Mouse (Mus musculus): ENCODE data around the gene Snorc. TPM values are rescaled to one million over a fixed set of nuclear protein-coding genes. Genes with fewer than 3 reads are reported as not detected.
"Not testable (repeated sequence)": the region's sequence is repeated elsewhere in the genome, so short reads cannot be mapped to it uniquely, and the experiment has no call there.

The Snorc gene
- 0.99 and 5.5 TPM in 2 replicates for polyA plus RNA-seq (2016; fragmentation: Nextera tagmentation; extraction: Ambion mirVana)

DNA sequence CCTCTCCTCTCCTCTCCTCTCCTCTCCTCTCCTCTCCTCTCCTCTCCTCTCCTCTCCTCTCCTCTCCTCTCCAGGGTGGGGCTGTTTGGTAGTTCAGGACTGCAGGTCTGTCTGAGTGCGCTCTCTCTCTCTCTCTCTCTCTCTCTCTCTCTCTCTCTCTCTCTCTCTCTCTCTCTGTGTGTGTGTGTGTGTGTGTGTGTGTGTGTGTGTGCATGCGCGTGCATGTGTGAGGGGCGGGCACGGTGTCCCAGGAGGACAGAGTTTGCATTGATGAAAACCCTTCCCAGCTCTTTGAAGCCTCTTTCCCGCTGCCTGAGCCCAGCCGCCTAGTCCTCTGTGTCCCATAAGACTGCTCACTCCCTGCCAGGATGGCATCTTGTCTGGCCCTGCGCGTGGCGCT is at the start of gene Snorc:
Gene Snorc, plus strand, starts transcription at position 301 of the 400 bp plus-strand sequence.
- not testable (repeated sequence) for H3K27ac ChIP-seq; H3K9ac ChIP-seq (replicated peaks); H3K4me1 ChIP-seq (replicated peaks); H3K9me3 ChIP-seq; H3K36me3 ChIP-seq; H3K4me2 ChIP-seq; H3K4me3 ChIP-seq (replicated peaks); ATAC-seq (ENCODE audit: insufficient number of reproducible peaks, insufficient read depth, low FRiP score, low TSS enrichment, low read depth)
- 45% methylated on average over 9 of the region's 10 CpGs for WGBS
- H3K27me3 ChIP-seq: peaks cover 19% of the 10 kb centered on the region

DNA sequence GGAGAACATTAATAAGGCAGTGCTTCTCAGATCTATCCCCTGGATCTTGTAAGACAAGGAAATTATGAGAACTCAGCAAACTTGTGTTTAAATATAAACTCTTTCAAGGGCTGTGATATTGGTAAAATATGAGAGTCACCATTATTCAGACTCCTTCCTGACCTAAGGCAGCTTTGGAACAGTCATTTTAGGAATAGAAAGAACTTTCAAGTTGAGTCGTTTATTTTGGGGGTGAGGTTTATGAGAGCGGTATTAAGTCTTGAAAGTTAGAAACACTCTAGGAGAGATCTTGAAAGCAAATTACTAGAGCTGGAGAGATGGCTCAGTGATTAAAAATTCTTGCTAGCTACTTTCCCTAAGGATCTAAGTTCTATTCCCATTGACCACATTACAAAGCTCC is 34.9 kb upstream of the Snorc start:
- peaks cover 84% of the 10 kb centered on the region for H3K36me3 ChIP-seq
- no peak overlapping the region for H3K4me2 ChIP-seq
- WGBS: 92% methylated on average over 2 of the region's 2 CpGs
- H3K9me3 ChIP-seq: no peaks in the 10 kb centered on the region
- H3K4me3 ChIP-seq (replicated peaks): no peak overlapping the region
- H3K27me3 ChIP-seq: no peaks in the 10 kb centered on the region
- H3K9ac ChIP-seq (replicated peaks): no peak overlapping the region
- no peak overlapping the region for H3K27ac ChIP-seq
- ATAC-seq (ENCODE audit: insufficient number of reproducible peaks, insufficient read depth, low FRiP score, low TSS enrichment, low read depth): no peak
- no peaks in the 10 kb centered on the region for H3K4me1 ChIP-seq (replicated peaks)

DNA sequence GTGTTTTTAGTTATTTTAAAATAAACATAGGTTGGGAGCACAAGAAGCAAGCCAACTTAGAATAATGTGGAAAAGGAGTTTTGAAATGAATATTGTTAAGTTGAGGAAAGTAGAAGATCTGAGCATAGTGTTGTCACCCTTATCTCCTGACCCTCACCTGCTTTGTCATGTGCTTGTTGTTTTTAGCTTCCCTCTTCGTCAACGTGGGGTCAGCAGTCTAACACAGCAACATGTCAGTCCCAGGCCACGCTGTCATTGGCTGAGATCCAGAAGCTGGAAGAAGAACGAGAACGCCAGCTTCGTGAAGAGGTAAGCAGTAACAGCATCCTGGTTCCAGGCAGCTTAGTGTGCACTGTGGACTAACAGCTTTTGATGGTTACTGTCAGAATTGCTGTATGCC is 33.5 kb upstream of the Snorc start:
- H3K27me3 ChIP-seq: no peaks in the 10 kb centered on the region
- no peak for ATAC-seq (ENCODE audit: insufficient number of reproducible peaks, insufficient read depth, low FRiP score, low TSS enrichment, low read depth)
- peaks cover 82% of the 10 kb centered on the region for H3K36me3 ChIP-seq
- no peaks in the 10 kb centered on the region for H3K4me1 ChIP-seq (replicated peaks)
- H3K4me2 ChIP-seq: no peak overlapping the region
- H3K9ac ChIP-seq (replicated peaks): no peak overlapping the region
- 84% methylated on average over 6 of the region's 6 CpGs for WGBS
- no peak overlapping the region for H3K27ac ChIP-seq
- H3K9me3 ChIP-seq: no peaks in the 10 kb centered on the region
- no peak overlapping the region for H3K4me3 ChIP-seq (replicated peaks)

DNA sequence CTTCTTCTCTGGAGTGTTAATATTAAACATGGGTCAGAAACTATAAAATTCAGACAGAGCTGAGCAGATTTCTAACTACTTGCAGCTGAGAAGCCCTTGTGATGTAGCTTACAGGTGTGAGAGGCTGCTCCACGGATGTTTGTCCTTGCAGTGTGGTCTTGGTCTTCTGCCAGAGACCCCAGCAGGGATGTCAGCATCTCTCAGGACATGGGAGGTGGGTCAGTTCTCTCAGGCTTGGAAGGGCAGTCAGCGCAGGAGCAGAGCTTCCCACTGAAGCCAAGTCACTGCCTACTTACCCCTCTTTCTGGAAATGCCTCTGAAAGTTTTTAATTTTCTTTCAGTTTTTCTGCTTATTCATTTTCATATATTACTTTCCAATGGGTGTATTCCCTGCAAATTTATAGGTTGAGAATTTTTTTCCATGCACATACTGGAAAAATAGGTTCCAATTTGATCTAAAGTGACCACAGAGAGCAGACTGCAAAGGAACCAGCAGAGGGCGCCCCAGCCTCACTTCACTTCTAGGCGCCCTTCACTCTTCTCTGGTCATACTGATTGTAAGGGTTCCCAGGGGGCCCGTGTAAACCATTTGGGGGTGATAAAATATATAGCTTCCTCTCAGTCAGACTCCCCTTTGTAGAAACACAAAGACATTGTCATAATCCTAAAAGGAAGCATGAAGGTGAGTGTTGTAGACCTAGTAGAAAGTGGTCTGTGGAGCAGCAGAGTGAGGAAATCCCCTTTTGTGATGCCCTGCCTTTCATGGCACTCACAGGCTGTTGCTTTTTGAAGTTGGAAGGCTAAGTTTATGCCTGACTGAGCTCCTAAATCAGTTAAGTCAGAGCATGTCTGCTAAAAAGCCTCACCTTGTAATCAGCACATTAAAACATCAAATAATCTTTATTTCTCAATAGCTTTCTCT is 22.6 kb upstream of the Snorc start:
- Histone ChIP-seq H3K9ac (replicated peaks) (no peak overlapping the region), H3K4me1 (replicated peaks) (no peaks in the 10 kb centered on the region), H3K36me3 (peaks cover 80% of the 10 kb centered on the region), H3K4me2 (no peak overlapping the region), H3K27ac (no peak overlapping the region), H3K4me3 (replicated peaks) (no peak overlapping the region), H3K9me3 (no peaks in the 10 kb centered on the region), H3K27me3 (no peaks in the 10 kb centered on the region)
- WGBS: 42% methylated on average over 5 of the region's 5 CpGs
- ATAC-seq (ENCODE audit: insufficient number of reproducible peaks, insufficient read depth, low FRiP score, low TSS enrichment, low read depth): no peak

GRCm38 (mm10) chr1:87449432-87449831 is 20.6 kb upstream of the Snorc start:
- peaks cover 64% of the 10 kb centered on the region for H3K36me3 ChIP-seq
- 87% methylated on average over 4 of the region's 4 CpGs for WGBS

GRCm38 (mm10) chr1:87456425-87456824 is 13.6 kb upstream of the Snorc start:
- no peaks in the 10 kb centered on the region for H3K4me1 ChIP-seq (replicated peaks)
- H3K4me3 ChIP-seq (replicated peaks): no peak overlapping the region
- H3K36me3 ChIP-seq: no peaks in the 10 kb centered on the region
- H3K9ac ChIP-seq (replicated peaks): no peak overlapping the region
- 95% methylated on average over 1 of the region's 1 CpGs for WGBS
- no peak overlapping the region for H3K27ac ChIP-seq
- H3K4me2 ChIP-seq: no peak overlapping the region
- H3K27me3 ChIP-seq: no peaks in the 10 kb centered on the region
- H3K9me3 ChIP-seq: no peaks in the 10 kb centered on the region
- ATAC-seq (ENCODE audit: insufficient number of reproducible peaks, insufficient read depth, low FRiP score, low TSS enrichment, low read depth): no peak

More at GRCm38 (mm10) chr1:87449432-87449831, 20.6 kb upstream of the Snorc start:
- Histone ChIP-seq H3K4me3 (replicated peaks) (no peak overlapping the region), H3K27me3 (no peaks in the 10 kb centered on the region), H3K9me3 (no peaks in the 10 kb centered on the region), H3K27ac (no peak overlapping the region), H3K4me1 (replicated peaks) (no peaks in the 10 kb centered on the region), H3K9ac (replicated peaks) (no peak overlapping the region), H3K4me2 (no peak overlapping the region)
- no peak for ATAC-seq (ENCODE audit: insufficient number of reproducible peaks, insufficient read depth, low FRiP score, low TSS enrichment, low read depth)

- no peak for ATAC-seq (ENCODE audit: insufficient number of reproducible peaks, insufficient read depth, low FRiP score, low TSS enrichment, low read depth)
- 88% methylated on average over 4 of the region's 4 CpGs for WGBS
These were observed 12.0 kb upstream of the Snorc start for GRCm38 (mm10) chr1:87458045-87458444.

GRCm38 (mm10) chr1:87459856-87460255 is 10.2 kb upstream of the Snorc start:
- not testable (repeated sequence) for ATAC-seq (ENCODE audit: insufficient number of reproducible peaks, insufficient read depth, low FRiP score, low TSS enrichment, low read depth); H3K4me1 ChIP-seq (replicated peaks); H3K9ac ChIP-seq (replicated peaks); H3K9me3 ChIP-seq; H3K4me3 ChIP-seq (replicated peaks); H3K27ac ChIP-seq; H3K36me3 ChIP-seq; H3K27me3 ChIP-seq; H3K4me2 ChIP-seq
- WGBS: 90% methylated on average over 7 of the region's 7 CpGs

More at GRCm38 (mm10) chr1:87458045-87458444, 12.0 kb upstream of the Snorc start:
- H3K27ac ChIP-seq: no peak overlapping the region
- H3K27me3 ChIP-seq: no peaks in the 10 kb centered on the region
- no peak overlapping the region for H3K4me2 ChIP-seq
- H3K9me3 ChIP-seq: no peaks in the 10 kb centered on the region
- no peak overlapping the region for H3K4me3 ChIP-seq (replicated peaks)
- H3K4me1 ChIP-seq (replicated peaks): no peaks in the 10 kb centered on the region
- no peaks in the 10 kb centered on the region for H3K36me3 ChIP-seq
- no peak overlapping the region for H3K9ac ChIP-seq (replicated peaks)

DNA sequence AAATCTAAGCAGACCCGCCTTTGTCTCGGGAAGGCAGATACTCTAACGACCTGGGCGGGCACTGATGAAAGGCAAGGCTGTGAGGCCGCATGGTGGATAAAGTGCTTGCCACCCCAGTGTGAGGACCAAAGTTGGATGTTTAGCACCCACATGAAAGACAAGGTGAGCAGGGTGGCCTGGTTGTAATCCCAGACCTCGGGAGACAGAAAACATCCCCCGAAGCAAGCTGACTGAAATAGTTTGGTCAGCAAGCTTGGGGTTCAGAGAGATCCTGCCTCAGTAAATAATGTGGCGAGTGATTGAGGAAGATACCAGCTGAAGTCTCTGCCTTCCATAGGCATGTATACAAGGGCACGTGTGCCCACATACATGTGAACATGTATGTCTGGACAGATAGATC is 2.6 kb upstream of the Snorc start:
- no peak overlapping the region for H3K4me3 ChIP-seq (replicated peaks)
- H3K27me3 ChIP-seq: peaks cover 5% of the 10 kb centered on the region
- no peak overlapping the region for H3K27ac ChIP-seq
- no peaks in the 10 kb centered on the region for H3K36me3 ChIP-seq
- H3K4me2 ChIP-seq: no peak overlapping the region
- 51% methylated on average over 9 of the region's 9 CpGs for WGBS
- H3K9me3 ChIP-seq: no peaks in the 10 kb centered on the region
- no peak for ATAC-seq (ENCODE audit: insufficient number of reproducible peaks, insufficient read depth, low FRiP score, low TSS enrichment, low read depth)
- no peaks in the 10 kb centered on the region for H3K4me1 ChIP-seq (replicated peaks)
- no peak overlapping the region for H3K9ac ChIP-seq (replicated peaks)

GRCm38 (mm10) chr1:87468321-87468720 is 1.8 kb upstream of the Snorc start:
- peaks cover 5% of the 10 kb centered on the region for H3K27me3 ChIP-seq
- H3K4me1 ChIP-seq (replicated peaks): no peaks in the 10 kb centered on the region
- no peaks in the 10 kb centered on the region for H3K9me3 ChIP-seq
- no peak for ATAC-seq (ENCODE audit: insufficient number of reproducible peaks, insufficient read depth, low FRiP score, low TSS enrichment, low read depth)
- no peaks in the 10 kb centered on the region for H3K36me3 ChIP-seq
- no peak overlapping the region for H3K9ac ChIP-seq (replicated peaks)
- no peak overlapping the region for H3K4me2 ChIP-seq
- H3K4me3 ChIP-seq (replicated peaks): no peak overlapping the region
- WGBS: 70% methylated on average over 6 of the region's 6 CpGs
- H3K27ac ChIP-seq: no peak overlapping the region

GRCm38 (mm10) chr1:87471914-87472313 is 1.8 kb downstream of the Snorc start:
- WGBS: 82% methylated on average over 7 of the region's 7 CpGs

DNA sequence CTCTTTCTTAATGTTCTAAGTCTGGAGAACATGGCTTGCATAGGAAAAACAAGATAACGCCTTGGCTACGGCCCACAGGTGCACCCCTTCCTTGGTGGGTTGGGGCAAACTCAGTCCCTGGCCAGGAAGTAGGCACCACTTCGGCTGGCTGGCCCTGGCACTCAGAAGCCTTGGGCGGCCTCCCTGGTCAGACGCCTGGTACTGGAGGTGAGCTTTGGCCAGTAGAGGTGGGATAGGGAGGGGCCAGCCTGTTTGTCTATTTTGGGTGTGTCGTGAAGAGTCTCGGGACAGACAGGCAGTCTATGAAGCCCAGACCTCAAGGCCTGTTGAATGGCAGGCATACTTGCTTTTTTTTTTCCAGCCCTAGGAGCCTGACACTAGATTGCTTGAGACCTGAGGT is 2.5 kb downstream of the Snorc start:
- Histone ChIP-seq H3K9ac (replicated peaks) (no peak overlapping the region), H3K4me3 (replicated peaks) (no peak overlapping the region), H3K36me3 (no peaks in the 10 kb centered on the region), H3K27ac (no peak overlapping the region), H3K27me3 (peaks cover 44% of the 10 kb centered on the region), H3K9me3 (no peaks in the 10 kb centered on the region), H3K4me1 (replicated peaks) (peaks cover 11% of the 10 kb centered on the region), H3K4me2 (no peak overlapping the region)
- ATAC-seq (ENCODE audit: insufficient number of reproducible peaks, insufficient read depth, low FRiP score, low TSS enrichment, low read depth): no peak
- WGBS: 82% methylated on average over 7 of the region's 7 CpGs

More at GRCm38 (mm10) chr1:87471914-87472313, 1.8 kb downstream of the Snorc start:
- no peak overlapping the region for H3K27ac ChIP-seq
- peaks cover 37% of the 10 kb centered on the region for H3K27me3 ChIP-seq
- no peaks in the 10 kb centered on the region for H3K36me3 ChIP-seq
- no peaks in the 10 kb centered on the region for H3K9me3 ChIP-seq
- no peak overlapping the region for H3K4me3 ChIP-seq (replicated peaks)
- no peak overlapping the region for H3K9ac ChIP-seq (replicated peaks)
- no peak overlapping the region for H3K4me2 ChIP-seq
- ATAC-seq (ENCODE audit: insufficient number of reproducible peaks, insufficient read depth, low FRiP score, low TSS enrichment, low read depth): no peak
- H3K4me1 ChIP-seq (replicated peaks): peaks cover 11% of the 10 kb centered on the region

Data from limb, embryonic 12.5 days (tissue).